Mouse (Mus musculus) kidney, adult 11 months (tissue): ENCODE data around the gene Ptp4a2.
A peak's percentile ranks its signal among the peaks of the same experiment; 100 is the strongest.
"Not testable (repeated sequence)": the region's sequence is repeated elsewhere in the genome, so short reads cannot be mapped to it uniquely, and the experiment has no call there.

Source experiments
- DNase-seq: peaks from one replicate; pipeline ENCODE4 v3.0.0; 2022

Gene Ptp4a2

DNA sequence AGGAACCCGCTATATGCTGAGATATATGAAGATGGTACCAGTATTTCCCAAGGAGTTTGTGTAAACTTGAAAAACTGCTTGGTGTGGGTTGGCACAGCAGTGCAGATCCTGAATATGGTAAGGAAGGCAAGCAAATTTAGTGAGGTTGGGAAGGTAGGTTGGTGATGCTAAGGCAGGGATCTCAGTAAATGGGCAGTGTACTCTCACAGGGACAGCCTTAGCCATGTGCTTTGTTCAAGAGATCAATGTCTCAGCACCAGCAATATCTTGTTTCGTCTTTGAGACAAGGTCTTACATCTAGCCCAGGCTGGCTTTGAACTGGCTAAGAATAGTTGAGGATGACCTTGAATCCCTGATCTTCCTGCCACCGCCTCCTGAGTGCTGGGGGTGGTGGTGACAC lies 43.6 kb downstream of the Ptp4a2 start:
- no peak for DNase-seq

GRCm38 (mm10) chr4:129855051-129855970 lies 44.3 kb downstream of the Ptp4a2 start:
- DNase-seq: peak; percentile 36

GRCm38 (mm10) chr4:129860456-129860855 lies 49.4 kb downstream of the Ptp4a2 start:
- DNase-seq: no peak

DNA sequence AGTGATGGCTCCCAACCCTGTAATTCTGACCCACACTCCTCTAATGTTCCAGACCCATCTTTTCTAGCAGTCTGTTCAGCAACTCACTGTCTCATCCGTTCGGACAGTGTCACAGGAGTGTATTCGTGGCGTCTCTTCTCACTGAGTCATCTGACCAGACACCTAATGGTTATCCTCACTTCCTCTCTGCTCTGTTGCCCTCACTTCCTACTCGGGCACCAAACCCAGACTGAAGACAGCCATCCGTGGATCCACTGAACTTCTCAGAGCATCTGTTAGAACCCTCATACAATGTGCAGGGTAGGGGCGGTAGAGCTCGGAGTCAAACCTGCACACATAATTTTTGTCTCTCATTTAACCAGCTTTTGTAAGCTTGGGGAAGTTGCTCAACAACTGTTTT lies 50.4 kb downstream of the Ptp4a2 start:
- no peak for DNase-seq

GRCm38 (mm10) chr4:129862357-129862756 lies 51.3 kb downstream of the Ptp4a2 start:
- DNase-seq: no peak

- not testable (repeated sequence) for DNase-seq
These were observed 55.2 kb downstream of the Ptp4a2 start for GRCm38 (mm10) chr4:129866171-129866570.

DNA sequence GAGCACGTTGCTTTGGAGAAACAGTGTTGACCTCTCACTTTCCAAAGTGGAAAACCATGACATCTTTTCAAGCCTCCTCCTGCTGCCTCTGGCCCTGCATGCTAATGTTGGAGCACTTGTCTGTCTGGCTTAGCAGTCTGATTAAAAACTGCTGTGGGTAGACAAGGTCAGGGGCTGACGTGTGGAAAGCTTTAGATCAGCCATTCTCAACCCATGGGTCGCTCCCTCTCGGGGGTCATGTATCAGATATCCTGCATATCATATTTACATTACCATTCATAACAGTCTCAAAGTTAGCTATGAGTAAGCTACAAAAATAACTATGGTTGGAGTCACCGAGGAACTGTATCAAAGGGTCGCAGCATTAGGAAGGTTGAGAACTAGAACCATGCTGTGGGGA lies 57.2 kb downstream of the Ptp4a2 start:
- no peak for DNase-seq

- peak; percentile 43 for DNase-seq
These were observed 59.5 kb downstream of the Ptp4a2 start for GRCm38 (mm10) chr4:129870483-129870882.

DNA sequence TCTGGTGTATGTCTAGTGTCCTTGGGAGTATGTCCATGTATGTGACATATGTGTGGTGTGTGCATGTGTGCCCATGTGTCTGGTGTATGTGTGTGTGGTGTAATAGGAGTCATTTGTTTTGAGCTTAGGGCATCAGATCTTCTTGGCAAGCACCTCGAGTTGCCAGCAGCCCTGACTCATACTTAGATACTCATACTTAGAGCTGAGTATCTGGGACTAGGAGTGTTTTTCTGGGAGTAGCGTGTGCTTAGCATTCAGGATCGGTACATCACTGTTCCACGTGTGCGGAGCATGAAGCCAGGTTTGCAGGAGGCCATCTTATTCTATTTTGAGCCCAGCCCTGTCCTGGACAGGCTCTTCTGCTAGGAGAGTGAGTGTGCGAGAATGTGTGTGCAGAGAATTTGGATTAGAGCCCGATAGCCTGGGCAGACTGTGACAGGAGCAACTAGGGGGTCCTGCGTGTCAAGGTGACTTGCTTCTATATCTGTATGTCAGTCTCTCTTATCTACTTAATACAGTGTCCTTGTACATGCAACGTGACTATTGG lies 61.4 kb downstream of the Ptp4a2 start:
- no peak for DNase-seq

- no peak for DNase-seq
These were observed 63.8 kb downstream of the Ptp4a2 start for GRCm38 (mm10) chr4:129874805-129875204.

GRCm38 (mm10) chr4:129875406-129875805 lies 64.4 kb downstream of the Ptp4a2 start:
- DNase-seq: no peak

- peak; percentile 92 for DNase-seq
These were observed 66.1 kb downstream of the Ptp4a2 start for GRCm38 (mm10) chr4:129876831-129877764.

DNA sequence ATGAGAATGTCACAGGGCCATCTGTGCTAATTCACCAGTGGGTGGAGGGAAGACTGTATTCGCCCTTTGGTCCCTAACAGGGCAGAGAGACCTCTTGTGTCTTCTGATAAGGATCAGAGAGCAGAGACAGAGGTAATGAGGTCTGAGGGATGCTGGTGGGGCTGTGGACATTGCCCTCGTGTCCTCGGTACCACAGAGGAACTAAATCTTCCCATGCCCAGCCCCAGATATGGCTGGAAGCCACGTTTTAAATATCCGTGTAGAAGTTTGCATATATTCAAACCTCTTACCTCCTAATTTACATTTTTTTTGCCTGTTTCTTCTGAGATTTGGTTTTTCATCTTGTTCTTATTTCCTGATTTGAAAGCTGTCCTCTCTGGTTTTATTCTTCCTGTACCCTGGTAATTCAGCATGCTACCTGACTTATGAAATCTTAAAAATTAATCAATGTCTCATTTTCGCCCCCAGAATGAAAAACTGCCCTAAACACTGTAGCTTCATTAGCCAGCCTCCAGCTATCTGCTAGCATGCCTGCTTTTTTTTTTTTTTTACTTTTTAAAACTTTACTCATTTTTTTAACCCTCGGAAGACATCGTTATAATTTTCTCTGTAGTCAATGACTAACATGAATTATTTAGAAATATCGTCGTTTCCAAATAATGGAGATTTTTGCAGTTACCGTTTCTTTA lies 67.1 kb downstream of the Ptp4a2 start:
- DNase-seq: peak; percentile 75

DNA sequence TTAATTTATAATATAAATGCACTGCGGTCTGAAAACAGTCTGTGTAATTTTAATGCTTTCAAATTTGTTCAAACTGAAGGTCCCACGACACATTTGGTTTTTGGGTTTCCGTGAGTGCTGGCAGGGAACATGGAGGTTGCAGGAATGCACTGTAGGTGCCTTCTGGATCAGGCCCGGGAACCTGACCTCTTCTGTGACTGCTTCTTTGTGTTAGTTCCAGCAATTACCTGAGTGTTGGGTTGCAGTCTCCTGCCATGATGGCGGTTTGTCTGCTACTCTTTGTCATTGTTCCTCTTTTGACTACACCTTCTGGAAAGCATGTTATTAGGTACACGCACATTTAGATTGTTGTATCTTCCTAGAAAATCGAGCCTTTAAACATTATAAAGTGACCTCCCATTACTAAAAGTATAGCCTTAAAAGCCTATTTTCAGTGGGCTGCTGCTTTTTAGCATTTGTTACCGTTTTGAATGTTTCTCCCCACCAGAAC lies 67.7 kb downstream of the Ptp4a2 start:
- no peak for DNase-seq

GRCm38 (mm10) chr4:129879206-129879780 lies 68.3 kb downstream of the Ptp4a2 start:
- no peak for DNase-seq

- DNase-seq: no peak
These were observed 69.6 kb downstream of the Ptp4a2 start for GRCm38 (mm10) chr4:129880615-129881014.

DNA sequence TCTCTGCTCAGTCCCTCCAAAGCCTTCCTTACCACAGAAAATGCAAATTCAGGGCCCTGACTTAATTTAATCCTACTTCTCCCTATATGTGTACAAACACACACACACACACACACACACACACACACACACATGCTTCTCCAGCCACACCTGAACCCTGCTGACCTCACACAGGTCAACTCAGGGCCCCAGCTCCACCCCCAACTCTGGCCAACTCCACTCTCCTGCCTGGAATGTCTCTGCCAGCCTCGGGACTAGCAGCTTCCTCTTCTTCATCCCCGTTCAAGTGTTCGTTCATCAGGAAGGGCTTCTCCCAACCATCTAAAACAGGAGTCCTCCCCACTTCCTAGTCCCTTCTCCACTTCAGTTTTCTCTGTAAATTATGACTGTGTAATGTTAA lies 70.6 kb downstream of the Ptp4a2 start:
- DNase-seq: no peak

- peak; percentile 53 for DNase-seq
These were observed 71.7 kb downstream of the Ptp4a2 start for GRCm38 (mm10) chr4:129882555-129883293.

DNA sequence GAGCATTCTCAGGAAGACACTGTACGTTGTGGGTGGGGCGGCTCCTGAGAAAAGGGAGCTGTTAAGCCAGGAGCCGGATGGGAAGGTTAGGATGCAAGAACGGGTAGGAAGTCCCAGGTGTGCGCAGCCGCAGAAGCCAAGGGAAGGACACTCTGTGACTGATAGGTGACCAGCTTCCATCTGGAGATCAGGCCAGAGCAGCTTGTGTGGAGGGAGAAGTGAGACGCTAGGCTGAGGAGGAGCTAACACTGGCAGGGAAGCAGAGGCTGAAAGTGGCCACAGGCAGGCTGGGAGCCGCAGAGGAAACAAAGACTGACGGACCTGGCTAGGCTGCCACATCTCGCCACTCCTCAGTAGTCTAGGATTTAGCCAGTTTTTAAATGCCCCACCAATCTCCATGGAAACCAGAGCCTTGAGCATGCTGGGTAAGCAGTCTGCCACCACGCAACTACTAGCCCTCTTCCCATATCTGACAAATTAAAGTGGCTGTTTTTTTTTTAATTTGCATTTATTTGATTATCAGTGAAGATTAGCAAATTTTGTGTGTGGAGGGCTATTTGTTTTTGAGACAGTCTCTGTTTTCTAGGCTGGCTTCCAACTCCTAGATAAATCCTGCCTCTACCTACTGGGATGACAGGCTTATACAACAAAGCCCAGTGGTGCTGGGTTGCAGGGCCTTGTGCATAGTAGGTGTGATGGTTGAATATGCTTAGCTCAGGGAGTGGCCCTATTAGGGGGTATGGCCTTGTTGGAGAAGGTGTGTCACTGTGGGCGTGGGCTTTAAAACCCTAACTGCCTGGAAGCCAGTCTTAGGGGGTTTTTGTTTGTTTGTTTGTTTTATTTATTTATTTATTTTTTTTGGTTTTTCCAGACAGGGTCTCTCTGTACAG lies 73.3 kb downstream of the Ptp4a2 start:
- DNase-seq: no peak

DNA sequence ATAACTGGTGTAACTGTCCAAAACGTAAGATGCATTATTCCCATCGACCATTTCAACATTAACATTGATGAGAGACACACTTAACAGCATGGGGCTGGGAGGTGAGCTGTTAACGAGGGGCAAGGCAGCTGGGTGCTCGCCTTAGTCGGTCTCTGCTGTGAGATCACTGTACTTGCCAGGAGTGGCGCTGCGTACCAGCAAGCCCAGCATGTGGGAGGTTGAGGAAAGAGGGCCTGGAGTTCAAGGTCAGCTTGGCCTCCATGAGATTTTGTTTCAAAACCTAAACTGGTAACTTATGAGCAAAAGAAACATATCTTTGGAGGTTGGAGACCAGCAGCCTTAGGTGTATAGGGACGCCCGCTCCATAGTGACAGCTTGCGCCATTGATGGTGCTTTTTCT lies 78.6 kb downstream of the Ptp4a2 start:
- no peak for DNase-seq
